Mouse (Mus musculus): ENCODE measurements at regions not wholly inside any gene's neighbourhood (a gene's known extent, or its start where the extent isn't known, plus 50 kb on each side); places are given as distances from the start of the nearest gene placed in this dataset.

- no peak for TF ChIP-seq HCFC1 (IDR thresholded peaks at IDR 0.05; ENCODE audit: borderline replicate concordance, insufficient read depth, low read length)
- no peak for TF ChIP-seq ZNF384 (IDR thresholded peaks at IDR 0.05; ENCODE audit: low read depth, low read length)
- no peak for TF ChIP-seq CHD2 (IDR thresholded peaks at IDR 0.05; ENCODE audit: low read depth, low read length)
- TF ChIP-seq MAFK (IDR thresholded peaks at IDR 0.05; ENCODE audit: insufficient read depth, low read depth, low read length), result no peak
These were observed 209.2 kb upstream of the Tas2r134 start for GRCm38 (mm10) chr2:51417908-51418690.

Measured in ES-E14 (cell line).